Mouse (Mus musculus) embryonic fibroblast, embryonic 13.5 days (primary cell): Measurements from ENCODE around the gene Evc.

Experiments used
- CTCF ChIP-seq: IDR thresholded peaks from 2 replicates; pipeline ENCODE4 v1.5.1; 2011; ENCODE audit warnings: mild to moderate bottlenecking, control low read depth, low read length, moderate library complexity, borderline replicate concordance; ENCODE audit not compliant: insufficient read depth
- POLR2A ChIP-seq: IDR thresholded peaks from 2 replicates; pipeline ENCODE4 v1.6.1; 2011; ENCODE audit warnings: low read depth, mild to moderate bottlenecking, control low read depth, low read length, moderate library complexity

DNA sequence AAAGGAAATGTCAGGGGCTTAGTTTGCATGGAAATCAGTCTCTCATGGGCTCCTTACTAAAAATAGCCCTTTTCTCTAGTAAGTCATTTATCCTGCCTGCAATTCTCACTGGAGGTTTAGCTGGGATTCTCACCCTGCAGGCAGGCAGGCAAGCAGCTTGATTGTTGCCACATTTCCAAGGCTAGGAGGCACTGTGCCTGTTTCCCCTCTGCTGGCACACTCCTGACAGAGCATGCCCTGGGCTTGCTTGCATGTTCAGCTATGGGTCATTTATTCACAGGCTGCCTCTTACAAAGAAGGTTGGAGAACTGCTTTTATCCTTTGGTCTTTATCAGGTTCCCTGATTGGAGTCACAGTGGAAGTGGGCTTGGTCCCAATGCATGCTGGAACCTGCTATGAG, 29.1 kb upstream of the Evc start:
- TF ChIP-seq CTCF (no peak; the same call in 1 of the 2 replicates), POLR2A (no peak)
